Mouse (Mus musculus): ENCODE measurements around the gene Nup50. TPM values are rescaled to one million over a fixed set of nuclear protein-coding genes. Genes with fewer than 3 reads are reported as not detected.

Gene Nup50
- polyA plus RNA-seq, 1 experiment: 18.9 TPM

DNA sequence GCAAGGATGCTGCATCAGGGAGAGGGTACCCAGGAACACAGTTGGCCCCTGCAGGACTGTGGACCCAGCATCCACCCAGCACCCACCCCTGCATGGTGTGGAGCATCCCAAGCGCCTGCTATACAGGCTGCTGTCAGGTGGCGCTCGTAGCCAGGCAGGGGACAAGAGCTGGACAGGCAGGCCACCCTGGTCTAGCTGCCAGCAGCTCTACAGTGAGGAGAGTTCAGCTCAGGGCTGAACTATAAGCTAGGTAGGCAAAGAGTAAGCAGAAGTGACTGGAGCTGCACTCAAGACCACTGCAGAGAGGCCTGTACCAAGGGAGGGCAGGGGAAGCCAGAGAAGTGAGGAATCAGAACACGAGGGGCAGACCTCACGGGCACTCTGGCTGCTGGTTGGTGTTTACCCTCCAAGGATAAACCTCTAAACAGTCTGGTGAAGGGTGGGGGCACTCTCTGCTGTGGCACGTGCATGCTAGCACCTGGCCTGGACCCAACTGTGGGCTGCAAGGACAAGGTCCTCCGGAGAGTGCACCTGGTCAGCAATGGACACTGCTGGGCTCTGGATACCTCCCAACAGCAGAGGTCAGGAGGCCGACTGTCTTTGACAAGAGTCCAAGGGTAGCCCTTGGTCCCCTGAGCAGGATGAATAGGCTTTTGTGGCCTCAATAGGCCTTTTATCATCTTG lies 49.8 kb downstream of the Nup50 start:
- TF ChIP-seq CTCF (IDR thresholded peaks at IDR 0.05; ENCODE audit: borderline replicate concordance, insufficient read depth, low read depth, low read length) (no peak), POLR2A (IDR thresholded peaks at IDR 0.05; ENCODE audit: borderline replicate concordance, insufficient read depth, low read length) (no peak)
- peak overlapping the region; percentile 38; the same call in 1 of the 2 replicates for H3K27ac ChIP-seq (ENCODE audit: insufficient read depth, low read length)
- 24% methylated on average over 8 of the region's 8 CpGs for WGBS
- peaks cover 41% of the 10 kb centered on the region for H3K4me1 ChIP-seq (ENCODE audit: control insufficient read depth, insufficient read depth, low read length)
- DNase-seq: peak; percentile 56 to 65
- no peak overlapping the region for H3K4me3 ChIP-seq (replicated peaks; ENCODE audit: insufficient read depth, low read depth, low read length)
- no peaks in the 10 kb centered on the region for H3K27me3 ChIP-seq (ENCODE audit: control insufficient read depth, insufficient read depth, low read length)

DNA sequence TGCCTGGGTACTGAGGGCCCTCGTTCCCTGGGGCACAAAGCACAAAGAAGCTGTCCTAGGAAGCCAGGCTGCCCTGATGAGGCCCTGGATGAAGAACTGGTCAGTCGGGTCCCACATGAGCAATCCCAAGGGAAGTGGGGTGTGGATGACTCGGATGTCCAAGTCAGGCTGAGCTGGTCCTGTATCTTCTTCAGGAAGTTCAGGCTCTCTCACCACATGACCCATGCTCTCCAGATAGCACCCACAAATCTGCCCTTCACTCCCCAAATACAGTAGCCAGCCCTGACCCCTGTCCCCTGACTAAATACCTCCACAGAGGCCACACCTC lies 50.3 kb downstream of the Nup50 start:
- 30% methylated on average over 3 of the region's 3 CpGs for WGBS
- Histone ChIP-seq H3K4me1 (ENCODE audit: control insufficient read depth, insufficient read depth, low read length) (peaks cover 41% of the 10 kb centered on the region), H3K27ac (ENCODE audit: insufficient read depth, low read length) (peak overlapping the region; percentile 49; the same call in 1 of the 2 replicates), H3K4me3 (replicated peaks; ENCODE audit: insufficient read depth, low read depth, low read length) (no peak overlapping the region), H3K27me3 (ENCODE audit: control insufficient read depth, insufficient read depth, low read length) (no peaks in the 10 kb centered on the region)
- TF ChIP-seq CTCF (IDR thresholded peaks at IDR 0.05; ENCODE audit: borderline replicate concordance, insufficient read depth, low read depth, low read length): no peak
- no peak for TF ChIP-seq POLR2A (IDR thresholded peaks at IDR 0.05; ENCODE audit: borderline replicate concordance, insufficient read depth, low read length)
- DNase-seq: no peak

- TF ChIP-seq POLR2A (IDR thresholded peaks at IDR 0.05; ENCODE audit: borderline replicate concordance, insufficient read depth, low read length): no peak
- no peak for TF ChIP-seq CTCF (IDR thresholded peaks at IDR 0.05; ENCODE audit: borderline replicate concordance, insufficient read depth, low read depth, low read length)
- no peaks in the 10 kb centered on the region for H3K27me3 ChIP-seq (ENCODE audit: control insufficient read depth, insufficient read depth, low read length)
- H3K4me1 ChIP-seq (ENCODE audit: control insufficient read depth, insufficient read depth, low read length): peaks cover 45% of the 10 kb centered on the region
- DNase-seq: peak in 1 of 2 experiments; percentile 32
- no peak overlapping the region for H3K4me3 ChIP-seq (replicated peaks; ENCODE audit: insufficient read depth, low read depth, low read length)
- H3K27ac ChIP-seq (ENCODE audit: insufficient read depth, low read length): peak overlapping the region; percentile 22; the same call in 1 of the 2 replicates
- 60% methylated on average over 4 of the region's 4 CpGs for WGBS
These were observed 52.5 kb downstream of the Nup50 start for GRCm38 (mm10) chr15:84975729-84976128.

GRCm38 (mm10) chr15:84981609-84982313 lies 58.5 kb downstream of the Nup50 start:
- WGBS: 25% methylated on average over 9 of the region's 9 CpGs
- H3K4me1 ChIP-seq (ENCODE audit: control insufficient read depth, insufficient read depth, low read length): peaks cover 35% of the 10 kb centered on the region
- H3K27ac ChIP-seq (ENCODE audit: insufficient read depth, low read length): no peak overlapping the region
- no peaks in the 10 kb centered on the region for H3K27me3 ChIP-seq (ENCODE audit: control insufficient read depth, insufficient read depth, low read length)
- no peak overlapping the region for H3K4me3 ChIP-seq (replicated peaks; ENCODE audit: insufficient read depth, low read depth, low read length)
- no peak for DNase-seq
- TF ChIP-seq POLR2A (IDR thresholded peaks at IDR 0.05; ENCODE audit: borderline replicate concordance, insufficient read depth, low read length) (no peak), CTCF (IDR thresholded peaks at IDR 0.05; ENCODE audit: borderline replicate concordance, insufficient read depth, low read depth, low read length) (no peak)

GRCm38 (mm10) chr15:84982888-84983287 lies 59.7 kb downstream of the Nup50 start:
- peaks cover 32% of the 10 kb centered on the region for H3K4me1 ChIP-seq (ENCODE audit: control insufficient read depth, insufficient read depth, low read length)
- H3K27me3 ChIP-seq (ENCODE audit: control insufficient read depth, insufficient read depth, low read length): no peaks in the 10 kb centered on the region
- no peak overlapping the region for H3K4me3 ChIP-seq (replicated peaks; ENCODE audit: insufficient read depth, low read depth, low read length)
- TF ChIP-seq CTCF (IDR thresholded peaks at IDR 0.05; ENCODE audit: borderline replicate concordance, insufficient read depth, low read depth, low read length): no peak
- no peak for TF ChIP-seq POLR2A (IDR thresholded peaks at IDR 0.05; ENCODE audit: borderline replicate concordance, insufficient read depth, low read length)
- H3K27ac ChIP-seq (ENCODE audit: insufficient read depth, low read length): no peak overlapping the region
- no peak for DNase-seq
- WGBS: 78% methylated on average over 3 of the region's 3 CpGs

GRCm38 (mm10) chr15:84983721-84984120 lies 60.5 kb downstream of the Nup50 start:
- Histone ChIP-seq H3K4me3 (replicated peaks; ENCODE audit: insufficient read depth, low read depth, low read length) (no peak overlapping the region), H3K27me3 (ENCODE audit: control insufficient read depth, insufficient read depth, low read length) (no peaks in the 10 kb centered on the region), H3K4me1 (ENCODE audit: control insufficient read depth, insufficient read depth, low read length) (peaks cover 32% of the 10 kb centered on the region), H3K27ac (ENCODE audit: insufficient read depth, low read length) (no peak overlapping the region)
- TF ChIP-seq POLR2A (IDR thresholded peaks at IDR 0.05; ENCODE audit: borderline replicate concordance, insufficient read depth, low read length): no peak
- no peak for TF ChIP-seq CTCF (IDR thresholded peaks at IDR 0.05; ENCODE audit: borderline replicate concordance, insufficient read depth, low read depth, low read length)
- no peak for DNase-seq
- WGBS: 65% methylated on average over 7 of the region's 7 CpGs

DNA sequence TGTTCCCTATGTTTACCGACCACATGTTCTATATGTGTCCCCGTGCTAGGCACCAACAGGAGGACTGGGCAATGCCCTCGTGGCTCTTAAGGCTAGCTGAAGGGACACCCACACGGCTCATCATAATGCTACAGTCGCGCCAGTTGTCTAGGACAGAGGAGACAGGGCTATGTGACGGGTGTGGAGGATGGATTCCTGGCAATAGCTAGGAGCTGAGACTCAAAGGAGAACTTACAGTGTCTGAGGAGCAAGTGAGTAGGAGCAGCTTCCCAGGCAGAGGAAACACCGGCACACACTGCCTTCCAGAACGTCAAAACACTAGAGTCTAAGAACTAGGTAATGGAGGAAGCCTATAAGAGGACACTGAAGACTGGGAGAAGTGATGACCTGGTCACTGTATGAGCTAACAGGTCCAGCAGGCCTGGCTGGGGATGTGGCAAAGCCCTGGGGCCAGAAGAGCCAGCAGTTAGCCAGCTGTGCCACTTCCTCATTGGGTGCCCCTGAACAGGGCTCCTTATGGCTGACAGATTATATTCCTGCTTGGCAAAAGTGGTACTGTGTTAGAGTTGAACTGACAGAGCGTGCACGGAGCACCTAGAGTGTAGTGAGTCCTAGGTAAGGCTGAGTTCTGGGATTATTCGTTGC lies 62.4 kb downstream of the Nup50 start:
- peaks cover 28% of the 10 kb centered on the region for H3K4me1 ChIP-seq (ENCODE audit: control insufficient read depth, insufficient read depth, low read length)
- TF ChIP-seq POLR2A (IDR thresholded peaks at IDR 0.05; ENCODE audit: borderline replicate concordance, insufficient read depth, low read length) (no peak), CTCF (IDR thresholded peaks at IDR 0.05; ENCODE audit: borderline replicate concordance, insufficient read depth, low read depth, low read length) (no peak)

More for the DNA sequence above, 62.4 kb downstream of the Nup50 start:
- H3K27ac ChIP-seq (ENCODE audit: insufficient read depth, low read length): no peak overlapping the region
- WGBS: 54% methylated on average over 12 of the region's 12 CpGs
- DNase-seq: no peak
- no peak overlapping the region for H3K4me3 ChIP-seq (replicated peaks; ENCODE audit: insufficient read depth, low read depth, low read length)
- no peaks in the 10 kb centered on the region for H3K27me3 ChIP-seq (ENCODE audit: control insufficient read depth, insufficient read depth, low read length)
